Mouse (Mus musculus) ovary, postnatal 14 days (tissue): Measurements from ENCODE around the gene Srp68.

ENCODE experiments used
- DNase-seq: peaks from one replicate; pipeline ENCODE4 v3.0.0; 2022; ENCODE audit warnings: low spot score

The Srp68 gene

DNA sequence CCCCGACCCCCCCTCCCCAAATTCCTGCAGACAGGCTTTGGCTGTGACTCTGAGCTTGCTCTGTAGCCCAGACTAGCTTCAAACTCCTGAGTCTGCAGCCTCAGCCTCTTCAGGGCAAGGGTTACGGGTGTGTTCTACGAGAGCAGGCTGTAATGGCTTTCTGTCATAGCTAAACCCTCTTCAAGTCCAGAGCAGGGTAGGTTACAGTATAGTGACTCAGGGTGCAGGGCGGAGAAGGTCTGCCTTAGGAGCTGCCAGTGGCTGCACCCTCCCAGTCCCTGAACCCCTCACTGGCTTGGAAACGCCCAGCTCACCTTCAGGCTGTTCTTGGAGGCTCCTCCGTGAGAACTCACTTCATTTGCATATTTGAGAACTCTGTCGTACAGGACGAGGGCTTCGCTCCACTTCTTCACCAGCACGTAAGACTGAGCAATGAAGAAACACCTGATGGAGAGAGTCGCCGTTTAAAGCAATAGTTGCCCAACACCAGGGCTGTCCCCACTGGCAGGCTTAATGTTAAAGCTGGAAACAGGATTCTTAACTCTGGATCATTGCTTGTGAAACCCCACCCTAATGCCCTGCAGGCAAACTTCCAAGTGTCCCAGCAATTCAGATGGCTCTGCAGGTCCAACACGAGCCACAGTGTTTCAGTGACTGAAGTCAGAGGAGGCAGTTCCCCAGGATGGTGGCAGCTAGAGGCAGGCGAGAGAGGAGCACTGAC, 26.4 kb downstream of the Srp68 start:
- DNase-seq, result no peak

DNA sequence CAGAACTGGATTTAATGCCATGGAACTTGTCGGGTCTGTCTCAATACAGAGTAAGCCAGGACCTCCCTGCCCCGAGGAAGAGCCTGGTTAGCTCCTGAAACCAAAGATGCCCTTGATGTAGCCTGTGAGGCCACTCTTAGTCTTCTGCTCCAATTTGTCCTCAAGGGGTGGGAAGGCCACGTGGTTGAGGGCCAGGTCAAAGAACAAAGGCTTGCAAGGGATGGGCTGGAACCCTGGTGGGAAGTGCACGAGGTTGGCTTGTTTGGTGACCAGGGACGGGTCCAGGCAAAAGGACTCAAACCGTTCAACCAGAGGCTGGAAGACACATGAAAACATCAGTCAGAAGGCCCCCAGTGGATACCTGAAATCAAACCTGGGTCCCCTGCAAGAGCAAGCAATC, 28.4 kb downstream of the Srp68 start:
- no peak for DNase-seq

DNA sequence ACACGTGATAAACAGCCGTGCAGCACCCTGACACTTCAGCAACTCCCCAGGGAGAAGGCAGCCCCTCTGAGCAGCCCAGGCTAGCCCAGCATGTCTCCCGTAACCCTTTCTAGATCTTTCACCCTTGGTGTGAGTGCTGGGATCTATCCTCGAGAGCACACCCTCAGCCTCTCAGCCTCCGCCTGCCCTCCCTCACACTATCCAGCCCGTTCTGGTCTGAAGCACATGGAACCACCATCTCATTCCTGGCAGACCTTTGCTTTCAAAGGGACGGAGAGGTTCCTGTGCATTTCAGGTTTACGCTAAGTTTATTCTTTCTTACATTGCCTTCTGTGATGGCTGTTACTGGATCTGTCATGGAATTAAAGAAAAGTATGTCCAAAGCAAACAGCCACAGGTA, 29.4 kb downstream of the Srp68 start:
- DNase-seq, result no peak

DNA sequence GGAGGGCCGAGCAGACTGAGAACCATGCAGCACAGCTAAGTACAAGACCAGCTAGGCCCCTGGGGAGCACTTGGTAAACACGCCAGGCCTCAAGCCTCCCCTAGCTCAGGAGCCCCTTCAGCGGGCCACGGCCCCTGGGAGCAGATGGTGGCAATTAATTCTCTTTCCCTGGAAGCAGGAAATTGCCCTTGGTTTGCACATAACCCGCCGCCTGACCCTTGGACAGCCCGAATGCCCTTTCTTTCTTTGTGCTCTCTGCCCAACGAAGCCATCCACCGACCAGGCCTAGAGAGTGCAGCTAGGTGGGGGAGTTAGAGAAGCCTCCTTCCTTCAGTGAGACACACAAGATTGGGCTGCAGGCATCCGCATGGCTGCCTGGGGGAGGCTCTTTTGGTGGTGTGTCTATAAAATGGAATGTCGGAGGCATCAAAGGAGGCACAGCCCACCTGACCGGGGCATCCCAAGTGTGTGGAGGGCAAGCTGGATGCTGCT, 32.2 kb downstream of the Srp68 start:
- DNase-seq, result no peak

DNA sequence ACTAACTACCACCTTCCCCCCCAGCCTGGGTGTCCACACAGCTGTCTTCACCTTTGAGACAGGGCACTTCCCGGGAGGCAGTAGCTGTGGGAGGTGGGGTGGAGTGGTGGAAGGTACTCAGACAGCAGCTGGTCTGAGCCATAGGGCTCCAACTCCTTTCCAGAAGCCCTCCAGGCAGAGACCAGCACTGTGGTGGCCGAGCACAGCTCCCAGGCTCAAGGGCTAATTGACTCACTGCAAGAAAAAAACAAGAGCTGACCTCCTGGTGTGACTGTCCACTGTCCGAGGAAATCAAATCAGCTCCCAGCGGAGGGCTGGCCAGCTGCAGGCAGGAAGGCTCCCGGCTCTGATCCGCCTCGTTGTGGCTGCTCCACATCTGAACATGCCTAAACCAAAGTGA, 34.2 kb downstream of the Srp68 start:
- DNase-seq, result no peak

DNA sequence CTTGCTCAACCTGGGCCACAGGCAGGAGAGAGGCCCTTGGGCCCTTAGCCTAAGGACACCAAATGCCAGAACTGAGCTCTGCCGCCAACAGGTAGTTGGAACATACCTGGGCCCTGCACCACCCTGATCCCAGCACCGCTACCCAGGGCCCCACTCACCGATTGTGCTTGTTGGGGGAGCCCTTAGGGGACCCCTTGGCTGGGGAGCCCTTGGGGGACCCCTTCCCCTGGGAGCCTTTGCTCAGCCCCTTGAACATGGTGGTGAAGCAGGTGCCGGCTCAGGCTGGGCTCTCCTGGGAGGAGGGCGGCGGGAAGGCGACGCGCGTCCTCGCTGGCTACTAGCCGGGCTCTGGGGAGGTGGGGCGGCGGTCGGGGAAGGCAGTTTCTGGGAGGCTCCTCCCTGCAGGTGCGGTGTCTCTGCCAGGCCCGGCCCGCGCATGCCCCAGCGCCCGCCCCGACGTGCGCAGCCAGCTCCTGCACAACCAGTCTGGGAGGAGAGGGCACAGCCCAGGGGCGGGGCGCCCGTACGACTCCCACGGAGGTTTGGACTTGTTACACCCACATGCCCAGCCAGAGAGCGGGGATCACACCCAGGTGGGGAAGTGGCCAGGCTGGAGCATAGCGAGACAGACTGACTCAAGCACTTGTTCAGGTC, 36.1 kb downstream of the Srp68 start, which contains the start of gene Evpl:
Gene Evpl, minus strand, starts transcription at position 336 of the 654 bp plus-strand sequence.
- DNase-seq, result peak; percentile 68

DNA sequence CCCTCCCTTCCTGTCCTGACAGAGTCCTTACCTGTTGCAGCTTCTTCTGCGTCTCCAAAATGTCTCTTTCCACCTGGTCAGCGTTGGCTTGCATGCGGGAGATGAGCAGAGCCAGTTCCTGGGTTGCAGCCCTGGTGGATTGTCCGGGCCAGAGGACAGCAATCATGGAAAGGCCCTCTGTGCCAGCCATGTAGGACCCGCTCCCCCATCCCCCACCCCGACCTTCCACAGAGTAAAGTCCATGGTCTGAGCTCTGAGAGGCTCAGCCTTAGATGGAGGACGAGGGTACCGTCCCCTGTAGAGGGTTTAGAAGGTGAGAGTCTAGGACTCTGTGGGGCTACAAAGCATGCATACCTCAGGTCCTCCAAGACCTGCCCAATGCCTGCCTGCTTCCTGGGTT, 39.1 kb downstream of the Srp68 start:
- no peak for DNase-seq

DNA sequence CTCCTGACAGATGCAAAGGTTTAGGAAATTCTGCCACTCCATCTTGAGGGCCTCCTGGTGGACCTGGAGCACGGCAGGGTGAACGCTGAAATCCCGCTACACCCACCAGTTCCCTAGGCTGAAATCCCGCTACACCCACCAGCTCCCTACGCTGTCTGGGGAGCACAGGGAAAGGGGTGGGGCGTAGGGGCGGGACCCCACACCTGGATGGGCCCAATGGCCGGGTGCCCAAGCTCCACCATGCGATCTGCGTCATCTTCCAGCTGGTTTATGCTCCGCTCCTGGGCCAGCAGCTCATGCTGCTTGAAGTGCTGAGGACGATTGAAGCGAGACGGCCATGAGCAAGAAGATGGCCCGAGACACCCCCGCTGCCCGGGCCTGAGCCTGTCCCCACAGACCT, 41.6 kb downstream of the Srp68 start:
- DNase-seq, result no peak

DNA sequence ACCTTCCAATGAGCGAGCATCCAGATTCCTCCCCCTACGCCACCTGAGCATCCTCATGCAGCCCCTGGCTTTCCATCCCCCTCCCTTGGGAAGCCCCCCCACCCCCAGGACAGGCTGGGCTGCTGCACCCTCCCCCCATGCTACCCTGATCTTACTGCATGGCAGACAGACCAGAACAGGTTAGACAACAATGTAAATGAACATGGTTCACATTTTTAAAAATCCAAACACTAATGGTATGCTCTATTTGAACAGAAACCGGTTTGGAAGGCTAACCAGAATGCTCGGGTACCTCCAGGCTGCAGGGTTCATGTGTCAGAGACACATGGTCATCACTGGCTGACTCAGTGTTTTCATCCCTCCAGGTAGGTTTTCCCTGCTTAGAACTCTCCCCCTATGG, 45.3 kb downstream of the Srp68 start:
- DNase-seq, result no peak

DNA sequence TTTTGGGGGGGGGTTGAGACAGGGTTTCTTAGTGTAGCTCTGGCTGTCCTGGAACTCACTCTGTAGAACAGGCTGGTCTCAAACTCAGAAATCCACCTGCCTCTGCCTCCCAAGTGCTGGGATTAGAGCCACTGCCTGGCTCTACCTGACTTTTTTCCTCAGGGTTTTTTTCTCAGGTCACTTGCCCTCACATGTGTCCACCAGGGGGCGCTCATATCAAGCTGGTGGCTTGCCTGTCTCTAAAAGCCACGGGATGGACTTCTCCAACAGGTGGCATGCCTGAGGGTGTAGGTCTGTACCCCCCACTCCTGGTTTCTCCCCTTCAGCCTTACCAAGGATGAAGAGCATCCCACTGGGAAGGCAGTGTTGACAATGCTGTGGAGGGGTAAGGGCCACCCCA, 47.6 kb downstream of the Srp68 start:
- peak; percentile 77 for DNase-seq

DNA sequence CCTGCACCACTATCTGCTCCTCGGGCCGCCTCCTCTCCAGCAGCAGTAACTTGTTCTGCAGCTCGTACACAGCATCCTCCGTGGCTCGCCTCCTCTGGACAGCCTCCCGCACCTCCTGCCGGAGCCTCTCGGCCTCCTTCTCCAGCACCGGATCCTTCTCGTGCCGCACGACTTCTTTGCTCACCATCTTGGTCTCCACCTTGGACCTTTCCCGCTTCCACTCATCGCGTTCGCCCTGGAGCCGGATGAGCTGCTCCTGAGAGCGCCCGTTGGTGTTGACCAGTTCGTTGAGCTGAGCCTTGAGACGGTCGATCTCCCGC, 51.3 kb downstream of the Srp68 start:
- no peak for DNase-seq

DNA sequence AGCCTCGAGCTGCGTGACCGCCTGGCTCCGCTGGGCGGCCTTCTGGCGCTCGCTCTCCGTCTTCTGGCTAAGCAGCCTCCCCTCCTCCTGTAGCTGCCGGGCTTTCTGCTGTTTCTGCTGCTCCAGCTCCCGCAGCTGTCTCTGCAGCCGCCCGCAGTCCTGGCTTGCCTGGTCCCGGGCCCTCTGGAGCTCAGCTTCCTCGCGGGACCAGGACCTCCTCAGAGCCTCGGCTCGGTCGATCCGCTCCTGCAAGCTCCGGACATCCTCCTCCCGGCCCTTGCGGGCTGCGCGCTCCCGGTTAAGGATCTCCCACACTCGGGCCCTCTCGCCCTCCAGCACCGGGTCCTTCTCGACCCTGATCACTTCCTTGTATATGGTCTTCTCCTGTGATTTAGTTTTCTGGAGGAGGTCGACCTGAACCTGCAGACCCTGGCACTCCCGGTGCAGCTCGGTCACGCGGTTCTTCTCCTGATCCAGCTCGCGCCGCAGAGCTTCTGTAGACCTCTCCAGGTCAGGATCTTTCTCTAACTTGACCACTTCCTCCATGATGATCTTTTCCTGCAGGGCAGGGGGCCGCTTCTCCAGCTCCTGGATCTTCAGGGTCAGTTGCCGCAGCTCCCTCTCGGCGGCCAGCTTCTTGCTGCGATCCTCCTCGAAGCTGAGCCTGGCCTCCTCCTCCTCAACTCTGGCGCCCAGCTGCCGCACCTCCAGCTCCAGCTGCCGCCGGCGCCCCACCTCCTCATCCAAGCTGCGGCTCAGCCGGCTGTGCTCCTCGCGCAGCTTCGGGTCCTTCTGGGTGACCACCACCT, 51.9 kb downstream of the Srp68 start:
- DNase-seq, result no peak

DNA sequence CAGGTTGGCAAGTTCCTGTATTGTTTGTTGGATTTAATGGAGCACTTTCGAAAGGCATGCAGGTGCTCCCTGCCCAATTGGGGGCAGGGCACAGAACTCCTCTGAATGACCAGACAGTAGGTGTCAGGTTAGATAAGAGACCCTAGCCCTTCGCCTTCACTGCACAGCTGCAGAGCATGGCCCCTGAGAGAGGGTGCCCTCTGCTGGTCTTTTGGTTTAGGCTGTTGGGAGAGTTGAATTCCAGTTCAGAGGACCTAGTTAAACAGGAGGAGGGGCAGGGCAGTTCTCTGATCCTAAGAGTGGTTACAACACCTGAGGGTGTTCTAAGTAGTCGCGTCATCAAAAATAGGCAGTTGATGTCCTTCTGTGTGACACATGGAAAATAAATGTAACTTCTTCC, 54.1 kb downstream of the Srp68 start:
- peak; percentile 64 for DNase-seq

DNA sequence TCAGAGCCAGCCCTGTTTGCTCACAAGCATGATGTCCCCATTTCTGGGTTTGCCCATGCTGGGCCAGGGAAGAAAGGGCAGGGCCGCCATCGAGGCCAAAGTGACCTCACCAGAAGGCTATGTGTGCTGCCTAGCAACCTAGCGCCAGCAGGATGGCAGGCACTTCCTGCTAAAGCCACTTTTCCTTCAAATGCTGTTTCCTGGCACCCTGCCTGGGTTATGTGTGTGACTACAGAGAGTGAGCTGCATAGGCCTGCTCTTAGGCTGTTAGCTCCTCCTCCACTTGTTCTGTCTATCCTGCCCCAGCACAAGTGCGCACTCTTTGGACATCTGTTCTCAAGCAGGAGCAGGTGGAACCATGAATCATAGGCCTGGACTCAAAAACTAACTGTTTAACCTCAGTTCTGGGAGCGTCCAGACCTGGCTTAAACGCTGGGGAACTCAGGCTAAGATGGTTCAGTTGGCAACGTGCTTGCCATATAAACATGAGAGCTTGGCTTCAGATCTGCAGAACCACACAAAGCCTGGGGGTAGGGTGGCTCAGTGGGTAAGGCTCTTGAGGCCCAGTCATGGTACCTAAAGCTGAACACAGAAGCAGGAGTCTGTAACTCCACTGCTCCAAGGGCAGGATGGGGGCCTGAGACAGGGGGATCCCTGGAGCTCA, 55.1 kb downstream of the Srp68 start:
- DNase-seq, result peak; percentile 77

DNA sequence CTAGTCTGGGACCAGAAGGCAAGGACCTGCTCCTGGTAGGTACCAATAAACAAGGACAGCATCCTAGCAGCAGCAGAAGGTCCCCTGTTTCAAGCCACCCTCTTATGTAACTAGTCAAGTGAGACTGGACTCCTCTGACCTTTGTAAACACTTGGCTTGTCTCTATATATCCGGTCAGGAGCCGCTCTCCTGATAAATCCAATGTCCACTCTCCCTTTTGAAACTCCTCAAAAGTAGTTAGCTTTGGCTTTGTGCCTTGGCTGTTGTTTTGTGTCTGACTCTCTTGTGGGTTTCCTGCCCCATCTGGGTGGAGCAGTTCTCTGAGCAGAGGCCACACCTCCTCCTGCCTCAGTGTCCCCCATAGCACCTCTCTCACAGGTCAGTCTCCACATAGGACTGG, 55.8 kb downstream of the Srp68 start:
- no peak for DNase-seq

DNA sequence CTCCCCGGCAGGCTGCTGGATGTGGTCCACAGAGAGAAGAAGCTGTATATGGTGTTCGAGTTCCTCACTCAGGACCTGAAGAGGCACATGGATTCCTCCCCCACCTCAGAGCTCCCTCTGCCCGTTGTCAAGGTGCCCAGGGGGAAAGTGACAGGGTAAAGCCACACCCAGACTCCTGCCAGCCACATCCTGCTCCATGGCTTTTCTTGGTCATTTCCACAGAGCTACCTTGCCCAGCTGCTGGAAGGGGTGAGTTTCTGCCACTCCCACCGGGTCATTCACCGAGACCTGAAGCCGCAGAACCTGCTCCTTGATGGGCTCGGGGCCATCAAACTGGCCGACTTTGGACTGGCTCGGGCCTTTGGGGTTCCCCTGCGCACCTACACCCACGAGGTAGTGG, 57.5 kb downstream of the Srp68 start:
- DNase-seq, result no peak

DNA sequence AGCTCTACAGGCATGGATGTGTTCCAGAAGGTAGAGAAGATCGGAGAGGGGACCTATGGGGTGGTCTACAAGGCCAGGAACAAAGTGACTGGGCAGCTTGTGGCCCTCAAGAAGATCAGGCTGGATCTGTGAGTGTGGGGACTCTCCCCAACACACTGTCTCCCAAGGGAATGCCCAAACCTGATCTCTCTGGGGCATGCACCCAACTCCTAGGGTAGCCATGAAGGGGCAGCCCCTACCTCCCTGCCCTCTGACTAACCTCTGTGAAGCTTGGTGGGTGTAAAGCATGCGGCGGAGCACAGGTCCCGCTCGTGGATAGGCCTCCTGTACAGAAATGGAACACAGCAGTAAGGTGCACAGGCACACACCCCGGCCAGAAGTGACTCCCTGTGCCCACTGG, 58.0 kb downstream of the Srp68 start:
- no peak for DNase-seq

DNA sequence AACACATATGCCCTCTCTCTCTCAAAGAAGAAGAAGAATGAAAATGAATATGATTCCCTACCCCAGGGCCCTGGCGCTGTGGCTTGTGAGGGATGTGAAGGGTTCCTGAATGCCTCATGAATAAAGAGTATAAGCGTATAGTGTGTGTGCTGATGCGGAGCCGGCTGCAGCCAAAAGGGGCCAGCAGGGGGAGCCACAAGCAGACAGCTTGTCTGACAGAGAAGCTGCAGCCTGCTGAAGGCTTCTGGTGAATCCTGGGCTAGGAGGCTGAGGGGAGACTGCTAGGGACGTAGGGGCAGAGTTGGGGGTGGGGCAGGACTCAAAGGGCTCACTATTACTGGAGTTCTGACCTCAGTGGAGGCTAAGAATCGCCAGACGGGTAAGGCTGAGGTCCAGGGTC, 58.8 kb downstream of the Srp68 start:
- no peak for DNase-seq

DNA sequence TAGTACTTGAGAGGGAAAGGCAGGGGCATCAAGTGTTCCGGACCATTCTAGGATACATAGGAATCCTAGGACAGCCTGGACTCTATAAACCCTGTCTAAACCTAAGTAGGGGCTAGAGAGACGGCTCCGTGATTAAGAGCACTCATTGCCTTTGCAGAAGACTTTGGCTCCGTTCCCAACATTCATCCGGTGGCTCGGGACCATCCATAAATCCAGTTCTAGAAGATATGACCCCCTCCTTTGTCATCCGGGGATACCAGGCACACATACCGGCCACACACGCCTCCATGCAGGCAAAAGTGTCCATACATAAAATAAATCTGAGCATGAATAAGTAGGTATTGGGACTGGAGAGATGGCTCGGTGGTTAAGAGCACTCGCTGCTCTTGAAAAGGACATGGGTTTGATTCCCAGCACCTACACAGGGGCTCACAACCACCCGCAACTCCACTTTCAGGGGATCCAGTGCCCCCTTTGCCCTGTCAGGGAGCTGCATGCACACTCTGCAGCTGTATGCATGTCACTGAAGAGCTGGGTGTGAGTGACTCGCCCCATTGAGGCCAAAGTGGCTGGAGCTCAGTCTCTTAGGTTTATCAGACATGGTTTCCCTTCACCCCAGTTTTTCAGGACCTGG, 60.0 kb downstream of the Srp68 start:
- no peak for DNase-seq

DNA sequence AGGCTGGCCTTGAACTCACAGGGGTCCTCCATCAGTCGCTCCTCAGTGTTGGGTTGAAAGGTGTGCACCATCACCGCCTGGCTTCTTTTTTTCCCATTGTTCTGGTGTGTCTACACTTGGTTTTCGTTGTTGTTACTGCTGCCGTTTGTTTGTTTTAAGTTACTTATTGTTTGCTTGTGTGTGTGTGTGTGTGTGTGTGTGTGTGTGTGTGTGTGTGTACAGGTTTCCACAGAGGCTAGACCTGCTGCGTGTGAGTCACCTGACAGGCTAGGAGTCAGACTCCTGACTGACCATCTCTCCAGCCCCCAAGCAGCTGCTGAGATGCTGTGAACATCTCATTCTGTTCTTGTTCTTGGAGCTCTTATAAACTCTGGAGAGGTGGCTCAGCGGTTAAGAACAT, 61.2 kb downstream of the Srp68 start:
- no peak for DNase-seq

DNA sequence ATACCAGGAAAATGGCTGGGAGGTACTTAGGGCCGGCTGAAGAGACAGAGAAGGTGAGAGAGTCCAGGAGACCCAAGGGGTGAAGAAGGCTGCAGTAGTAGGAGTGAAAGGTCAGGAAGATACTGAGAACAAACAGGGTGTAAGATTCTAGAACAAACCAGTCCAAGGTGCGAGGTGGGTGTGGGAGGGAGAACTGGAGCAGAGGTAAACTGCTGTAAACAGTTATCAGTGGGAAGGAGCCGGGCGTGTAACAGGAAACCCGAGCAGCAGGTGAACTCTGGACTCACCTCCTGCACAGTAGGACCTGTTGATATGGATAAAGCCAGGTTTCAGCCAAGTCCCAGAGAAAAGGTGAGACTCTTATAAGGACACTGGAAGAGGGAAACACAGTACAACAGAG, 63.3 kb downstream of the Srp68 start:
- DNase-seq, result no peak

DNA sequence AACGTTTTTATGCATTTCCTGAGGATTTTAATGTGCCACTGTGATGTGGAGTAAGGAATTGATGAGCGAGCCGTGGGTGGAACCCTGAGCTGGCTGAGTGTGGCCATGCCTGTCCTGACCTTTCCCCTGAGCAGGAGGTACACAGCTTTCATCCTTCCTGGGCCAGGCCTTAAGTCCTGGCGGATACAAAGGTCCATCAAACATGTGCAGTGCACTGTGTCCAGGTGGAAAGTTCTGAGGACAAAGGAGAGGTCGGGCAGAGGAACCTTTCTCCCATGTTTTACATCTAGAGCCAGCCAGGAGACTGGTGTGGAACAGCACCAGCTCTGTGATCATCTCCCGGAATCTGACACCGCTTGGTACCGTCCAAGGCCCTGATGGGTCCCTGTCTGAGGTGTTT, 64.8 kb downstream of the Srp68 start:
- no peak for DNase-seq
